Mouse (Mus musculus) left cerebral cortex, postnatal 14 days (tissue): Measurements from ENCODE around the gene Nptx2. TPM values are rescaled to one million over a fixed set of nuclear protein-coding genes. Genes with fewer than 3 reads are reported as not detected.

Experiments used
- DNase-seq, 2 experiments: peaks; one replicate each; pipeline ENCODE4 v3.0.0; 2021 to 2022; ENCODE audit warnings: low spot score in 2 of 2, mixed read lengths in 1 of 2
- intact Hi-C: fragments of 180-260 bp; cut with DNase I; formaldehyde crosslinking; loops from one replicate; pipeline ENCODE4 v1.15.1; 2025
- total RNA-seq, 2 experiments: library from RNA; stranded (reverse); gene quantifications; 2 replicates each; pipeline ENCODE4 v1.2.3; 2021

The Nptx2 gene
- total RNA-seq, 2 experiments from 2014 or later = 65.0 to 65.4 TPM

GRCm38 (mm10) chr5:144556710-144557109 is 11.0 kb downstream of the Nptx2 start:
- no peak for DNase-seq
- intact Hi-C loops = no loop called here

- intact Hi-C loops = no loop called here
- no peak for DNase-seq
Observed at GRCm38 (mm10) chr5:144557363-144557762, 11.7 kb downstream of the Nptx2 start.

- intact Hi-C loops = no loop called here
- no peak for DNase-seq
Observed at GRCm38 (mm10) chr5:144558481-144558880, 12.8 kb downstream of the Nptx2 start.

GRCm38 (mm10) chr5:144565739-144566138 is 20.0 kb downstream of the Nptx2 start:
- intact Hi-C loops = no loop called here
- no peak for DNase-seq

GRCm38 (mm10) chr5:144585100-144585499 is 39.4 kb downstream of the Nptx2 start:
- intact Hi-C loops = no loop called here
- DNase-seq = peak in 1 of 2 experiments; percentile 6

GRCm38 (mm10) chr5:144591248-144591880 is 45.7 kb downstream of the Nptx2 start:
- intact Hi-C loops = no loop called here
- DNase-seq = no peak

GRCm38 (mm10) chr5:144594796-144595195 is 49.1 kb downstream of the Nptx2 start:
- peak; percentile 49 to 58 for DNase-seq
- intact Hi-C loops = no loop called here

Other genes starting within 250 kb of the Nptx2 start
- under 1 TPM; 0.42 to 0.70 TPM for gene Baiap2l1, start 187.8 kb upstream of the Nptx2 start, total RNA-seq
- gene Tmem130, start 215.9 kb downstream of the Nptx2 start, total RNA-seq = 100 to 1,000 TPM; 155 to 183 TPM
- gene Trrap, start 221.8 kb downstream of the Nptx2 start, total RNA-seq = 100 to 1,000 TPM; 164 to 166 TPM